Mouse (Mus musculus): ENCODE data around the gene 4930524B15Rik. TPM values are rescaled to one million over a fixed set of nuclear protein-coding genes. Genes with fewer than 3 reads are reported as not detected.
"Not testable (repeated sequence)": the region's sequence is repeated elsewhere in the genome, so short reads cannot be mapped to it uniquely, and the experiment has no call there.

4930524B15Rik gene
- total RNA-seq, 2 experiments from 2014 or later, result not detected

DNA sequence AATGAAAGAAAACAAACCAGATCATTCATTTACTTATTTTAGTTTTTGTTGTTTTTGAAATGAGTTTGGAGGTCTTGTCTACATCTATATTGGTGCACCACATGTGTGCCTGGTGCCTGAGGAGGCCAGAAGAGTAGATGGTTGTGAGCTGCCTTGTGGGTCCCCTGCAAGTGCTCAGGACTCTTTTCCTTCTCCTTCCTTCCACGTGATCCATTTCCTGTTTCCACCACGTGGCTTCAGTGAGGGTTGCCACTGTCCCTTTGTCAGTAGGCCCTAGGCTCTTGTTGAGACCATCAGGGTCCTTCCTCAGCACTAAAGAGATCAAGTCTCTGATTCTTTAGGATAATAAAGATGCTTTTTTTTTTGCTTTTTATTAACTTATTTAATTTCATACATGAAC lies 19.4 kb downstream of the 4930524B15Rik start:
- DNase-seq, result no peak

DNA sequence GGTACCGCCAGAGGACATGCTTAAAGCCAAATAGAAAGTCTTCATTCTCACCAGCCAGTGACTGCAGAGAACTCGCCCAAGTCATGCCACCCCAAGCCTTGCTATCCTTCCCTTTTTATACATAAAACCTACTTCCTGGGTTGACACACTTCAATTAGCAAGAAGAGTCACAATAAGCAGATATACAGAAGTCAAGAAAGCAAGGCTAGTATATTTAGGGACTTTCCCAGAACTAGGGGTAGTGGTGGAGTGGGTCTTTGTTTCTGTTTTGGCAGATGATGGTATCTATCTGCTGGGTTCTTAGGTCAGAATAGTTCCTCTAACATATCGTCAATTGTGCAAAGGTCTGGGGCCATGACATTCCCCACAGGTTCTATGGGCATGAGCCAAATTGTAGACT lies 27.1 kb downstream of the 4930524B15Rik start:
- no peak for DNase-seq

DNA sequence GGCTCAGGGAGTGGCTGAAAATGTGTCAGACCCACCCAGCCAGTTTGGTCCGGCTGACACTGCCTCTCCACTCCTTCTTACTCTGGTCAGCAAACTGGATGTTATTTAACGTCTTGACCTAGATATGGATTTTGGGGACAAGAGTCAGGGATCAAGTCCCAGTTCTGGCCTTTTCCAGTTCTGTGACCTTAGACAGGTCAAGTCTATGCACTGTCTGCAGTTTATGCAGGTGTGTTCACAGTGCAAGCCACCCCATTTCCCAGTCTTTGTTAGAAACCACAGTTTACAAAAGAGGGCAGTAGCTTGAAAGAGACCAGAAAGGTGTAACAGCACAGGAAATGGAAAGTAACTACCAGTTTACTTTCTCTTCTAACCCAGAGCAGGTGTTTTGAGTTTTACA lies 34.3 kb downstream of the 4930524B15Rik start:
- no peak for DNase-seq

- peak; percentile 80 for DNase-seq
Measured at GRCm38 (mm10) chr11:32000281-32000680, 34.9 kb downstream of the 4930524B15Rik start, which contains the start of gene Nsg2. TSS of gene Nsg2 (plus strand) at chr11:32000463.

DNA sequence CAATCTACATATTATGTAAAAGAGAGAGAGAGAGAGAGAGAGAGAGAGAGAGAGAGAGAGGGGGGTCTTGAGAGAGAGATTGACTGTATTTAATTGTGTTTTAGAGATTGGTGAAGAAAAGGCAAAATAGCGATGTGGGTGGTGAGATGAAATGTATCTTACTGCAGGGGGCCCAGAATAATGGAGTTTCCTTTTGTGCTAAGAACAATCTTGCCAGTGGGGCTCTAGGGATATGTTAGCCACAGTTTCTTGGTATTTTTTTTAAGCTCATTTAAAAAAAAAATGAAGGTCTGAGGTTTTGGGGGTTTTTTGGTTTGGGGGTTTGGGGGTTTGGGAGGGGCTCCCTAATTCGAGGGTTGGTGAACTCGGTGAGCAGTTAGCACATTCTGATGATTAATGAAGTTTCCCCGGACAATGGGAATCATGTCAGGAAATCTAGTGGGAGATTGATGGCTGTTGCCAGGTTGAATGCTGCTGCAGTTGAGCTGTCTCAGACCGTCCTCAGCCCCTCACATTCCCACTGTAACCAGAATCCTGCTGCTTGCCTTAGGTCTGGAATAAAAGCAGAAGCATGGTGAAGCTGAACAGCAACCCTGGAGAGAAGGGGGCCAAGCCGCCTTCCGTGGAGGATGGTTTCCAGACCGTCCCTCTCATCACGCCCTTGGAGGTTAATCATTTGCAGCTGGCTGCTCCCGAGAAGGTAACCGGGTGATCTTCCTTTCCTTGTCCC lies 36.0 kb downstream of the 4930524B15Rik start:
- no peak for DNase-seq

DNA sequence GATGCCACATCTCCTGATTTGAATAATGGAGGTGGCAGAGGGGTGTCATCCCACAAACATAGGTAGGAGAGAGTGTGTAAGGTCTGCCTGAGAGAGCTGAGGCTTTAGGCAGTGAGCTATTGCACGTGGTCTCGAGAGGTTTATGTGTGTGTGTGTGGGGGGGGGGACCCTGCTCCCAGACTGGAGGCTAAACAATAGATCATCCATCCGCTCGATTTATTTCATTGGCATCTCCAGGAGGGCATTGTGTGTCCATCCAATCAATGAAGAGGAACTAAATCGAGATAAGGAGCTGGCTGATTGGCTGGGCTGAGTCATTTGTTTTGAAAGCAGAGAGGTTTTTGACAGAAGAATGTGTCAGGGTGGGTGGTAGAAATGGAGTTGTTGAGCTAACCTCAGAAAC lies 37.3 kb downstream of the 4930524B15Rik start:
- DNase-seq, result no peak

DNA sequence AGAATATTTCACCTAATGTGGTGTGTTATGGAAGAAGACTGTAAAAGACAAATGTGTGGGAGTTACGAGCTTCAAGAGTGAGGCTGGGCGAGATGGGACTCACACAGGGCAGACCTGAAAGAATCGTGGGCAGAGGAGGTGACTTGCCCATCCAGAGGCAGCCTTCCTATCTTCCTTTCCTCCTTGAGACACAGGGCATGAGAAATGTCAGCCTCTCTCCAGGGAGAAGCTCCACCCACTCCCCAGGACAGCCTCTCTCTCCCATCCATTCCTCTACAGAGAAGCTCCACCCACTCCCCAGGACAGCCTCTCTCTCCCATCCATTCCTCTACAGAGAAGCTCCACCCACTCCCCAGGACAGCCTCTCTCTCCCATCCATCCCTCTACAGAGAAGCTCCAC lies 42.7 kb downstream of the 4930524B15Rik start:
- DNase-seq, result not testable (repeated sequence)

GRCm38 (mm10) chr11:32008852-32009251 lies 43.5 kb downstream of the 4930524B15Rik start:
- DNase-seq, result no peak

DNA sequence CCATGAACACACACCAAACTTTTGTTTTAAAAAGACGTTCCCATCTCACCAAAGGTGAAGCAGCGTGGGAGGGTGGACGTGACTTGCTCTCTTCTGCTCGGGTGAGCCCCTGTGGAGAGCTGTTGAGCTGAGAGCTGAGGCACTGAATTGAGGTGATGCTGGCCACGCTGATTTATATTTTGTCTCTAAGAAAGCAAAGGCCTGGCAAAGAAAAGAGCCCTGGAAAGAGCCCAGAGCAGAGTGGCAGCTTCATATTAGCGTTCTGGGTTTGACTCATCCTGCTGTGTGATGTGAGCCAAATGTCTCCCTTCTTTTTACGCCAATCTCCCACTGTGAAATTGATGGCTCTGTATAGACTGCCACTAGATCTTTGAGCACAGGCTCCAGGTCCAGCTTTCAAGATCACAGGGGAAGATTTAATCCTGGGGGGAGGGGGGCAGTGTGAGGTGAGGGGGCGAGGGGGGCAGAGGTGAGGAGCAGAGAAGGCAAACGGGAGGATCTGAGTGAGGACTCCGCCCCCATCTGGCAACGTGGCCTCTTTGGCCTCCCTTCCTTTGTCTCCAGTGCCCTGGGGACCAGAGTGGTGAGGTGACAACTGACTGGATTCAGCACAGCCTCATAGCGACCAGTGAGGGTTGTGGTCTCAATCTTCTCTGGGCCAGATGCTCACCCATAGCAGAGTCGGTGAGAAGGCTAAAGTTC lies 44.7 kb downstream of the 4930524B15Rik start:
- peak; percentile 10 for DNase-seq

DNA sequence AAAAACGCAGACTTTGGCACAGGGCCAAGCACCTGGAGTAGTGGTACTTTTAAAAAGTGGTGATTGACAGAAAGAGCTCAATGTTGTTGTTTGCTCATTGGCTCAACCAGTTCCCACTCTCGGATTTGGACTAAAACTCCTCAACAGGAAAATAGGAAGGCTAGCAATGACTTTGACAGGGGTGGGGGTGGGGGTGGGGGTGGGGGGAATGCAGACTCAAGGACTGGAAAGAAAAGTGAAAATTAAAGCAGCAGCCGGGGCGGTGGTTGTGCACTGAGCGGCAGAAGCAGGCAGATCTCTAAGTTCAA lies 45.2 kb downstream of the 4930524B15Rik start:
- no peak for DNase-seq

DNA sequence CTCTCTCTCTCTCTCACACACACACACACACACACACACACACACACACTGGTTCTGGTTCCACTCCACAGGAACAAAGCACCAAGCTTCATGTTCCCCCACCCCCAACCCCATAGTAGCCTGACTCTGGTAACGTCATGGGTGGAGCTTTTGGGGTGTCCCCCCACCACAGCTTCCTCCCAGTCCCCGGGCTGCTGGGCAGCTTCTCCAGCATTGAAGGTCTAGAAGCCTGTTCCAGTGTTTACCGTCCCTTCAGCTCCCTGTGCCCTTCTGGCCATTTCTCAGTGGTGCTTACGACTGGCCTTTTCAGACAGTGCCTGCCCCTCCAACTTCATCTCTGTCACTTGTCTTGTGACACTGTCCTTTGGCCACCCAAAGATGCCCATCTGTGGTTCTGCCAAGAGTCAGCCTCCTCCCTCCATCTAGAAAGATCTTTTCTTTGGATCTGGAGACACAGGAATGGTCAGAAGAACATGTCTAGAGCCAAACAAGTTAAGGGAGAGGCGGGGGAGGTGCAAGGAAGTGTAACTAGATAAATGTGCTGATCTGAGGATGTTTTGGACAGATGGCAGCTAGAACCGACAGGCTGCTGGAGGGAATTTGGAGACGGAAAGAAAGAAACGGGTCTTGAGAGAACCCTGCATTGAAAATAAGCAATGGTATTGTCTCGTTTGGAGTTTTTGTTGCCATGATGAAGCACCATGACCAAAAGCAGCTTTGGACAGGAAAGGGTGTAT lies 46.6 kb downstream of the 4930524B15Rik start:
- DNase-seq, result no peak

- DNase-seq, result no peak
Measured at GRCm38 (mm10) chr11:32013014-32013427, 47.6 kb downstream of the 4930524B15Rik start.

GRCm38 (mm10) chr11:32013561-32013960 lies 48.2 kb downstream of the 4930524B15Rik start:
- DNase-seq, result no peak

DNA sequence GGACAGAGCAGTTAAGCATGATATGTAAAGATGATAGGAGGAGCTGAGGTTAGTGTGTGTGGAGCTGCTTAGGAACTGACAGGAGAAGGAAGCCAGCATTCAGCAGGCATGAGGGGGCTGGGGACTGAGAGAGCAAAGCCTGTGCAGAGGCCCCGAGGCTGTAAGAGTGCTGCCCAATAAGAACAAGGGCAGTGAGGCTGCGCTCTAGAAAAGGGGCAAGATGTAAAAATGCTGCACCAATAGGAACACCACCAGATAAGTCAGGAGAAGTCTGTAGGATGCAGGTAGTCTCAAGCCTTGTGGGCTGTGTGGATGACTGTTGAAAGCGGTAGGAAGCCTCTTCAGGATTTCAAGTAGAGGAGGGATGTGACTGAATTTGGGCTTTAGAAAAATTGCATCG lies 52.8 kb downstream of the 4930524B15Rik start:
- no peak for DNase-seq

GRCm38 (mm10) chr11:32020031-32020965 lies 54.9 kb downstream of the 4930524B15Rik start:
- peak; percentile 68 for DNase-seq

DNA sequence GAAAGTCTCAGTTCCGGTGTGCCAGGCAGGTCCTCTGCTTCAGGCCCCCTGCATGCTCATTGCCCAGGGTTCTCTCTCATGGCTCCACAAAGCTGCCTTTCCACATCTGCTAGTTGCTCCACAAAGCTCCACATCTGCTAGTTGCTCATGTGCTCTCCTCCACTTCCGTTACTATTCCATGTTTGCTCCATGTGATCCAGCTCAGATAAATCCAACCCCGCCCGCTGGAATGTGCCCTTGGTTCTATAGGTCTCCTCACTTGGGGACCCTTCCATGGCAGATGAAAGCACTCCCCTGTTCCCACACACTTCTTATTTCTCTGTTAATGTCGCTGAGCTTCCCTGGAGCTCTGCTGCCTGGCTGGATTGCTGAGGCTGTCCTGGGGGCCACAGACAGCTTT lies 61.2 kb downstream of the 4930524B15Rik start:
- DNase-seq, result no peak

DNA sequence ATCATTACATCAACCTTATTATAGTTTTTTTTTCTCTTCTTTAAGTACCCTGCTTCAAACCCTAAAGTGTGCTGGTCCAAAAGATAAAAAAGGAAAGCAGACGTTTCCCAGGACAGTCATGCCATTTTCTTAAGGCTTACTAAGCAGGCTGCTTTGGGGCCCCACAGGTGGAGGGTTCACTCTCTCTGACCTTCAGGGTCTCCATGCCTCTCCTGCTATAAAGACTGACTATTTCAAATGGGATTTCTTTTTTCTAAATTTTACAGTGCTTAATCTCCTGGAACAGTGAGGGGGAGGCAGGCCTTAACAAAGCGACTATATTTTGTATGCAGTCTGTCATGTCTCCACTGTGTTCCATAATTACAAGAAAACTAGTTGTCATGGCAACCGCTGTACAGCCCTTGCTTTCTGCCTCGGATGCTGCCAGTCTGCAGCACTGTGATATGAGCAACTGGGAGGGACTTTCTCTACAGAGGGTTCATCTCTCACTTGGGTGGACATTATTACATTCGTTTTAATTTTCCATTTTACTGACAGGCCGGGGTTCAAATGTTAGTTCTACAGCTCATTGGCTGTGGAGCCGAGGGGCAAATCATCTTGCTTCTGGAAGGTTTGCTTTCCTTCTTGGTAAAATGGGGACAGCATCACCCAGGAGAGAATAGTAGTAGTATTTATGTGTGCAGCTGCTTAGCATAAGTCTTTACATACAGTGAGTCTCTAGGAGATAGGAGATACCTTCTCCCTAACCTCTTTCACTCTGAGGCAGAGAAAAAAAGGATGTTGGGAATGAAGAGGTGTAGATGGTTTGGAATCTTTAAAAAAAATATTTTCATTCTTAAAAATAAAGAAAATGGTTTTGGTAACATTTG lies 62.3 kb downstream of the 4930524B15Rik start:
- DNase-seq, result no peak

GRCm38 (mm10) chr11:32028605-32029004 lies 63.2 kb downstream of the 4930524B15Rik start:
- no peak for DNase-seq

Measured in adrenal gland, postnatal 10 days (tissue).